Mouse (Mus musculus) intestine, embryonic 14.5 days (tissue): Measurements from ENCODE around the gene Gse1. TPM values are rescaled to one million over a fixed set of nuclear protein-coding genes. Genes with fewer than 3 reads are reported as not detected.

Experiments used
- ATAC-seq: fragments of 200-750 bp; cut with Nextera tagmentation; replicated peaks from 2 replicates; pipeline ENCODE4 v1.8.0; 2017; ENCODE audit warnings: low read depth, moderate number of reproducible peaks, moderate TSS enrichment, moderate library complexity; ENCODE audit not compliant: low FRiP score, low TSS enrichment
- DNase-seq: peaks from one replicate; pipeline ENCODE4 v3.0.0-alpha.2; 2018; ENCODE audit warnings: low spot score
- H3K27ac ChIP-seq: fragments of 300-500 bp; sonication (generic); 2 replicates; pipeline ENCODE4 v1.5.1; 2014; ENCODE audit warnings: low read depth, mild to moderate bottlenecking, control low read depth
- H3K27me3 ChIP-seq: fragments of 300-500 bp; sonication (generic); replicated peaks from 2 replicates; pipeline ENCODE4 v1.6.1; 2014; ENCODE audit warnings: low read length, control low read depth; ENCODE audit not compliant: control insufficient read depth, insufficient read depth
- H3K36me3 ChIP-seq: fragments of 300-500 bp; sonication (generic); 2 replicates; pipeline ENCODE4 v1.6.1; 2014; ENCODE audit warnings: low read length, control low read depth; ENCODE audit not compliant: control insufficient read depth, insufficient read depth
- H3K4me1 ChIP-seq: fragments of 300-500 bp; sonication (generic); replicated peaks from 2 replicates; pipeline ENCODE4 v1.6.1; 2014; ENCODE audit warnings: low read length, control low read depth, mixed read lengths; ENCODE audit not compliant: control insufficient read depth, insufficient read depth
- H3K4me2 ChIP-seq: fragments of 300-500 bp; sonication (generic); 2 replicates; pipeline ENCODE4 v1.6.1; 2014; ENCODE audit warnings: low read length
- H3K4me3 ChIP-seq: fragments of 300-500 bp; sonication (generic); 2 replicates; pipeline ENCODE4 v1.5.1; 2014; ENCODE audit warnings: low read depth, low read length, control low read depth, mixed read lengths
- H3K9ac ChIP-seq: fragments of 300-500 bp; sonication (generic); 2 replicates; pipeline ENCODE4 v1.6.1; 2014; ENCODE audit warnings: mild to moderate bottlenecking, low read length
- H3K9me3 ChIP-seq: fragments of 300-500 bp; sonication (generic); 2 replicates; pipeline ENCODE4 v1.6.1; 2016; ENCODE audit warnings: low read length, control low read depth; ENCODE audit not compliant: control insufficient read depth
- WGBS: fragments of 180-500 bp; shearing (Covaris S2); extraction: QIAGEN DNeasy Blood & Tissue Kit; methylation state at CpG from one replicate; pipeline ENCODE4 v1.1.7; 2014; 5-methylcytosine and 5-hydroxymethylcytosine counted together
- polyA plus RNA-seq: library from polyadenylated mRNA; unstranded; fragments of >200 nt; fragmentation: Nextera tagmentation; extraction: Ambion mirVana; gene quantifications from 2 replicates; pipeline ENCODE4 v1.2.1, GENCODE M21; 2014

Gene Gse1
- polyA plus RNA-seq, 1 experiment from 2014 or later, result 13.3 TPM

GRCm38 (mm10) chr8:120298601-120299532 lies 70.6 kb downstream of the Gse1 start:
- DNase-seq, result no peak
- 39% methylated on average over 22 of the region's 22 CpGs for WGBS
- Histone ChIP-seq H3K4me2 (no peak overlapping the region), H3K27me3 (no peaks in the 10 kb centered on the region), H3K27ac (peak overlapping the region; percentile 57), H3K9me3 (no peaks in the 10 kb centered on the region), H3K4me1 (peaks cover 47% of the 10 kb centered on the region), H3K9ac (no peak overlapping the region), H3K4me3 (no peak overlapping the region), H3K36me3 (no peaks in the 10 kb centered on the region)
- ATAC-seq, result no peak

DNA sequence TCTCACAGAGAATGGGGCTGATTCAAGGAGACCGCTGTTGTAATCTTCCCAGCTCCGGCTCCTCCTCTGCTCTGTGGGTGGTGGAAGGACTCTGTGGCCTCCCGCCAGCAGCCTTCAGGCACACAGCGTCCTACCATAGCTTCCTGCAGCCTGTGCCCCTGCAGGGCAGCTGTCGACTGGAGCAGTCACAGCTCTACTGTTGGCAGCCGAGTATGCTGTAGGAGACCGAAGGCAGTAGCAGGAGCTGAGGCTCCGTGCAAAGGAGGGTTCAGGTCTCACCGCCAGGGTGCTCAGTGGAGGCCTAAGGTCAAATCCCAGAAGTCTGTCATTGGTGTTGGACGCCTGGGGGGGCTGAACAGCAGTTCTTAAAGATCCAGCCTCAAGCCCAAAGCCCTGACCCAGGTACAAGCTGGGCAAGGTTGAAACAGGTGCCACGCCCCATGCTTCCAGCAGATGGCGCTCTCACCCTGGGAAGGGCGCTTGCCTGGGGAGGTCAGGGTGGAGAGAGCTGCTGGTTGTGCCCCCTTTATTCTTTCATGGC lies 72.4 kb downstream of the Gse1 start:
- DNase-seq (peak; percentile 93), ATAC-seq (no peak; the same call in 1 of the 2 replicates)
- H3K27me3 ChIP-seq, result no peaks in the 10 kb centered on the region
- H3K9me3 ChIP-seq, result no peaks in the 10 kb centered on the region
- WGBS, result 8% methylated on average over 13 of the region's 13 CpGs
- no peak overlapping the region; the same call in 1 of the 2 replicates for H3K27ac ChIP-seq
- no peaks in the 10 kb centered on the region for H3K36me3 ChIP-seq
- no peak overlapping the region; the same call in 1 of the 2 replicates for H3K4me2 ChIP-seq
- H3K9ac ChIP-seq, result no peak overlapping the region
- peaks cover 36% of the 10 kb centered on the region for H3K4me1 ChIP-seq
- H3K4me3 ChIP-seq, result no peak overlapping the region

DNA sequence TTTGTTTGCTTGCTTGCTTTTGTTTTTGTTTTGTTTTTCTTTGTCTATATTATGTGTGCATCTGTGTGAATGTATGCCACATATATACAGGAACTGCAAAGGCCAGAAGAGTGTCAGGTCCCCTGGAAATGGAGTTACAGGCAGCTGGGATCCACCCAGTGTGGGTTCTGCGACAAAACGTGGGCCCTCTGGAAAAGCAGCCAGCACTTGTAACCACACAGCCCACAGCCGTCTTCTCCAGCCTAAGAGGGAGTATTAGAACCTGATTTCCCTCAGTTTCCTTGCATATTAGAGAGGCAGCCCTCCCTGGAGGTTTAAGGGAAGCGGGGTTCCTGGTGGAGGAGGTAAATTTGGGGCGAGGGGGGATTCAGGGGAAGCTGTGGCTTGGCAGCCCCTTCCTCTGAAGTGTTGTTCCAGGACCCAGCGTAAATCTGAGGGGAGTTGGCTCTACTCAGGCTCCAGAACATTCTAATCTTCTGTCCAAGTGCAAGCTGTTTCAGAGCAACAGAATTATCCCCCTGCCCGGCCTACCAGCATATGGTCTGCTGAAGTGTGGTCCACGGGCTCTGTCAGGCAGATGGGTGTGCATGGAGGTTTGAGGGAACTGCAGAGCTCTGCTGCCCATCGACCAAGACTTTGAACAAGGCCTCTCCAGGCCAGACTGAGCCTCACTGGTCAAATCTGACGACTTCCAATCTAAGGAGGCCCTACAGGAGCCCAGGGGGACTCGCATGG lies 74.9 kb downstream of the Gse1 start:
- Histone ChIP-seq H3K9me3 (no peaks in the 10 kb centered on the region), H3K4me3 (no peak overlapping the region), H3K4me2 (no peak overlapping the region), H3K36me3 (no peaks in the 10 kb centered on the region), H3K27me3 (no peaks in the 10 kb centered on the region; the same call in 1 of the 2 replicates), H3K9ac (no peak overlapping the region), H3K4me1 (peaks cover 20% of the 10 kb centered on the region), H3K27ac (no peak overlapping the region)
- DNase-seq (no peak), ATAC-seq (no peak)
- 70% methylated on average over 11 of the region's 11 CpGs for WGBS

DNA sequence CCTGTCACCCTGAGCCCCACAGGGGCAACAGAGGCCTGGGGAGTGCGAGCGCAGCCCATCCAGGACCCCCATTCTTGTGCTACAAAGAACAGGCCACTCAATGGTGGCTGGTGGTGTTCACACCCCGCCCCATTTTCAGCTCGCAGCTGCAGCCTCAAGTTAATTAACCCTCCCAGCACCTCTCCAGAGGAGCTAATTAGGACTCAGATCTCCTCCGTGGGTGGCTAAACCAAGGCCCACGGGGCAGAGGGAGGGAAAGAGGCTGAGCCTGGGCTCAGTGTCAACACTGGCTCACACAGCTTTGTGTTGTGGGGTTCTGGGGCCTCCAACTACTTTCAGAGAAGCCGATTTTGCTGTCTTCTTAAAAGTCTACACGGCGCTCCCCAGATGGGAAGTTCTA lies 75.8 kb downstream of the Gse1 start:
- H3K4me1 ChIP-seq, result peaks cover 19% of the 10 kb centered on the region
- no peaks in the 10 kb centered on the region for H3K9me3 ChIP-seq
- no peaks in the 10 kb centered on the region for H3K36me3 ChIP-seq
- 51% methylated on average over 9 of the region's 9 CpGs for WGBS
- ATAC-seq (no peak), DNase-seq (no peak)
- H3K4me3 ChIP-seq, result no peak overlapping the region
- no peak overlapping the region for H3K27ac ChIP-seq
- H3K27me3 ChIP-seq, result no peaks in the 10 kb centered on the region; the same call in 1 of the 2 replicates
- no peak overlapping the region for H3K9ac ChIP-seq
- H3K4me2 ChIP-seq, result no peak overlapping the region

DNA sequence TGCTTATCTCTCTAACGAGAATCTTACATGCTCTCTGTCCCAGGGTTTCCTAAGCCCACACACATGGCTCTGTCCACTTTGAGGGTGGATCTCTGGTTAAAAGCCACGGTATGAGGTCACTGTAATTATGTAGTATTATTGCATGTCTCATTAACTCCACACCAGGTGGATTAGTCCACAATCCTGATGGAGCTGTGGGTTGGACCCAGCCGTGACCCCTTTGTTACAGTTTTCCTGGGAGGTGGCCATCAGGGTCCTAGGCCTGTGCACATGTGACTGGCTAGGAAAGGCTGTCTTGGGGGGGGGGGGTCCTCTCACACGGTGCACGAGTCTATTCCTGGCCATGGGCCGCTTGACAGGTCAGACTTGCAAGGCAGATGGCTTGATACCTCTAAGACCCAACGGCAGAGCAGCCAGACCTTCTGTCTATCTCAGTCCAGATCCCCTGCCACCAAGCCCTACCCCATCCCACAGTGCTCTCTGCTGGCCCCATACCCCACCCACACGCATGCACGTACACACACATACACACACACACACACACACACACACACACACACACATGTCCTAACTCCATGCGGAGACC lies 77.6 kb downstream of the Gse1 start:
- H3K4me1 ChIP-seq, result peaks cover 16% of the 10 kb centered on the region
- WGBS, result 83% methylated on average over 10 of the region's 10 CpGs
- no peak for DNase-seq
- no peak overlapping the region for H3K9ac ChIP-seq
- no peak overlapping the region for H3K27ac ChIP-seq
- no peak overlapping the region for H3K4me2 ChIP-seq
- H3K27me3 ChIP-seq, result no peaks in the 10 kb centered on the region; the same call in 1 of the 2 replicates
- ATAC-seq, result no peak
- no peak overlapping the region for H3K4me3 ChIP-seq
- H3K9me3 ChIP-seq, result no peaks in the 10 kb centered on the region
- H3K36me3 ChIP-seq, result no peaks in the 10 kb centered on the region

DNA sequence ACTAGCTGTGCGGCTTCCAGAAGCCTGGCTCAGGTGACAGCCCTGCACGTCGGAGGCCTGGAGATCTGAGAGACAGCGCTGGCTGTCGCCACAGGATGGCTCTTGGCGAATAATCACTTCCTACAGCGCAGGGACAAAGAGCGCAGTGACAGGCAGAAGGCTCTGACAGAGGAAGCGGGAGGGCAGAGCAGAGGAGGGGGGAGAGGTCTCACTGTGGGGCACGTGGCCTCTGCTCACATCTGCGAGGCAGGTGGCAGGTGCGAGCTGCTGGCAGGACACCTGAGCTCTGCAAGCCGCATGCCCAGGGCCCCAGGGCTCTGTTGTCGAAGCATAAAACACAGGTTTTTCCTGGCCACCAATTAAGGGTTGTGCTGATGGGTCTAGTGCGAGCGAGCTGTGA lies 78.8 kb downstream of the Gse1 start:
- Histone ChIP-seq H3K27me3 (no peaks in the 10 kb centered on the region; the same call in 1 of the 2 replicates), H3K9ac (no peak overlapping the region), H3K4me1 (peaks cover 16% of the 10 kb centered on the region), H3K9me3 (no peaks in the 10 kb centered on the region), H3K4me3 (no peak overlapping the region), H3K36me3 (no peaks in the 10 kb centered on the region), H3K27ac (no peak overlapping the region), H3K4me2 (no peak overlapping the region)
- no peak; the same call in 1 of the 2 replicates for ATAC-seq
- WGBS, result 34% methylated on average over 16 of the region's 16 CpGs
- DNase-seq, result no peak

DNA sequence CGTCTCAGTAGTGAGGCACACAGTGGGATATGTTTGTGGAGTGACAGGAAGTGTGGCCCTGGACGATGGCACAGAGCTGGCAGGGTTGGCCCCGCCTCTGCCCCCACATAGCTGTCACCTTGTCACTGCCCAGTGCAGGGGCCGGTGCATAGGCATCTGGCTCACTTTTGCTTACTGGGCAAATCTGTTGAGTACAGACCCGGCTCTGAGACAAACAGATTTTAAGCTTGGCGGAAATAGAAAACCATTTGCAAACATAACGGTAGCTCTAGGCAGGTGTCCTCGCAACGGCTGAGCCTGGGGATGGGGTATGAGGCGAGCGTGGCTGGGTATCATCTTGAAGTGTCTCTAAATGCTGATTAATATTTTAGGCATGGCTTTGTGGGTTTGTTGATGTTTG lies 79.3 kb downstream of the Gse1 start:
- Histone ChIP-seq H3K36me3 (no peaks in the 10 kb centered on the region), H3K27ac (no peak overlapping the region), H3K4me3 (no peak overlapping the region), H3K4me1 (peaks cover 16% of the 10 kb centered on the region), H3K9me3 (no peaks in the 10 kb centered on the region), H3K27me3 (no peaks in the 10 kb centered on the region; the same call in 1 of the 2 replicates), H3K4me2 (no peak overlapping the region), H3K9ac (no peak overlapping the region)
- DNase-seq, result no peak
- ATAC-seq, result no peak
- WGBS, result 63% methylated on average over 11 of the region's 11 CpGs

DNA sequence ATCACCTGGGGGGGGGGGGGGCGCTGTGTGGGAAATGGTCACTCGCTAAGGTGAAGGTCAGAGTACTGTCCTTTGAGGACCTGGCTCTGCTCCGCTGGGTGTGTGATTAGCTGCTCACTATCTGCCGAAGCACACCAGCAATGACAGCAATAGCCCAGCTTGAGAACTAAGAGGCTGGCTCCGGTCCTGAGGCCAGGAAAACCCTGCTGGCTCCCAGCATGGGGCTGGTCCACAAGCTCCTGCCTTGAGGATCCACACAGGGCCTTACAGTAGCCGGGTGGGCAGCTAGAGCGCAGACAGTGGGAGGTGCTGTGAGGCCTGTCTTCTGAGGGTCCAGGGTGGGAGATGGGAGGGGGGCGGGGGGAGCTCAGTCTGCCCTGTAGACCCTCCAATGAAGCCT lies 79.9 kb downstream of the Gse1 start:
- H3K9ac ChIP-seq, result no peak overlapping the region
- WGBS, result 70% methylated on average over 8 of the region's 8 CpGs
- H3K27ac ChIP-seq, result no peak overlapping the region
- peaks cover 16% of the 10 kb centered on the region for H3K4me1 ChIP-seq
- no peak for DNase-seq
- ATAC-seq, result no peak
- no peaks in the 10 kb centered on the region for H3K9me3 ChIP-seq
- H3K4me3 ChIP-seq, result no peak overlapping the region
- no peaks in the 10 kb centered on the region; the same call in 1 of the 2 replicates for H3K27me3 ChIP-seq
- no peak overlapping the region for H3K4me2 ChIP-seq
- H3K36me3 ChIP-seq, result no peaks in the 10 kb centered on the region
